Comparison of ENCODE assay signal across 13 mouse cellular contexts in genomic region chr8:77453836-77454235, GRCm38 (mm10).
"Had no signal": no experiment of that assay in that cellular context is flagged by ENCODE, and none has a peak within 500 bp of the region (broad histone marks: within the 10 kb centered on the region; RNA-seq: fewer than 3 reads in every experiment).

No protein-coding gene starts in this region.

- H3K27ac ChIP-seq: layer of hippocampus, adult 2 months; limb, embryonic 13.5 days; liver, embryonic 15.5 days; midbrain, embryonic 13.5 days; neural tube, embryonic 15.5 days had no signal

- H3K4me2 ChIP-seq: limb, embryonic 13.5 days; liver, embryonic 11.5 days; liver, embryonic 15.5 days; midbrain, embryonic 13.5 days; neural tube, embryonic 15.5 days had no signal

- H3K4me3 ChIP-seq: layer of hippocampus, adult 2 months; limb, embryonic 13.5 days; liver, embryonic 15.5 days; midbrain, embryonic 13.5 days; neural tube, embryonic 15.5 days had no signal

- H3K9ac ChIP-seq: limb, embryonic 13.5 days; liver, embryonic 15.5 days; midbrain, embryonic 13.5 days; neural tube, embryonic 15.5 days had no signal

- DNase-seq: kidney, postnatal 10 days; kidney, postnatal 4 days; lung, adult 2 months; lung, postnatal 36 days; right cerebral cortex, adult 18-20 months; right cerebral cortex, postnatal 25 days had no signal

- H3K36me3 ChIP-seq: midbrain, embryonic 13.5 days had no signal

- H3K4me1 ChIP-seq: limb, embryonic 13.5 days; liver, embryonic 15.5 days; midbrain, embryonic 13.5 days; neural tube, embryonic 15.5 days had no signal

- ATAC-seq: lung, postnatal 0 days; midbrain, embryonic 13.5 days had no signal

- H3K27me3 ChIP-seq: limb, embryonic 13.5 days; liver, embryonic 15.5 days; midbrain, embryonic 13.5 days; neural tube, embryonic 15.5 days had no signal

- H3K9me3 ChIP-seq: liver, embryonic 15.5 days had no signal
